Mouse (Mus musculus) spleen, adult 2 months (tissue): ENCODE results near the gene Rab19. TPM values are rescaled to one million over a fixed set of nuclear protein-coding genes. Genes with fewer than 3 reads are reported as not detected.

Experiments
- DNase-seq, 2 experiments: peaks; one replicate each; pipeline versions ENCODE4 v3.0.0 to v3.0.0-alpha.2; 2012 to 2021; ENCODE audit warnings: low spot score in 2 of 2, low read depth in 1 of 2
- H3K27ac ChIP-seq: fragments of 200-500 bp; 2 replicates; pipeline ENCODE4 v1.5.1; 2012; ENCODE audit warnings: low read length, inconsistent platforms; ENCODE audit not compliant: insufficient read depth
- H3K27me3 ChIP-seq: fragments of 200-500 bp; 2 replicates; pipeline ENCODE4 v1.6.1; 2012; ENCODE audit warnings: mild to moderate bottlenecking, moderate library complexity, low read length, inconsistent platforms; ENCODE audit not compliant: control insufficient read depth, insufficient read depth
- H3K36me3 ChIP-seq: fragments of 200-500 bp; 2 replicates; pipeline ENCODE4 v1.6.1; 2012; ENCODE audit warnings: mild to moderate bottlenecking, low read length, inconsistent platforms; ENCODE audit not compliant: control insufficient read depth, insufficient read depth
- H3K4me1 ChIP-seq: fragments of 200-500 bp; 2 replicates; pipeline ENCODE4 v1.6.1; 2011; ENCODE audit warnings: inconsistent platforms; ENCODE audit not compliant: control insufficient read depth, insufficient read depth, insufficient read length
- H3K4me3 ChIP-seq: fragments of 200-500 bp; 2 replicates; pipeline ENCODE4 v1.5.1; 2011; ENCODE audit warnings: mild to moderate bottlenecking, inconsistent platforms; ENCODE audit not compliant: insufficient read depth, insufficient read length; ENCODE audit errors: extremely low read depth
- CTCF ChIP-seq: fragments of 200-500 bp; IDR thresholded peaks from 2 replicates; pipeline ENCODE4 v1.5.1; 2011; ENCODE audit warnings: mild to moderate bottlenecking, inconsistent platforms; ENCODE audit not compliant: insufficient read depth, insufficient read length, insufficient replicate concordance; ENCODE audit errors: extremely low read depth
- POLR2A ChIP-seq: fragments of 200-500 bp; IDR thresholded peaks from 2 replicates; pipeline ENCODE4 v1.6.1; 2011; ENCODE audit warnings: low read depth, low read length, inconsistent platforms
- WGBS: fragments of 180-500 bp; shearing (Covaris S2); methylation state at CpG from one replicate; pipeline ENCODE4 v1.1.7; 2018; 5-methylcytosine and 5-hydroxymethylcytosine counted together
- polyA plus RNA-seq: library from polyadenylated mRNA; depleted of rRNA; stranded (reverse); fragments of >200 nt; gene quantifications from 2 replicates; pipeline ENCODE4 v1.2.3, GENCODE M21; 2012

The Rab19 gene
- polyA plus RNA-seq, 1 experiment: 4.4 TPM

DNA sequence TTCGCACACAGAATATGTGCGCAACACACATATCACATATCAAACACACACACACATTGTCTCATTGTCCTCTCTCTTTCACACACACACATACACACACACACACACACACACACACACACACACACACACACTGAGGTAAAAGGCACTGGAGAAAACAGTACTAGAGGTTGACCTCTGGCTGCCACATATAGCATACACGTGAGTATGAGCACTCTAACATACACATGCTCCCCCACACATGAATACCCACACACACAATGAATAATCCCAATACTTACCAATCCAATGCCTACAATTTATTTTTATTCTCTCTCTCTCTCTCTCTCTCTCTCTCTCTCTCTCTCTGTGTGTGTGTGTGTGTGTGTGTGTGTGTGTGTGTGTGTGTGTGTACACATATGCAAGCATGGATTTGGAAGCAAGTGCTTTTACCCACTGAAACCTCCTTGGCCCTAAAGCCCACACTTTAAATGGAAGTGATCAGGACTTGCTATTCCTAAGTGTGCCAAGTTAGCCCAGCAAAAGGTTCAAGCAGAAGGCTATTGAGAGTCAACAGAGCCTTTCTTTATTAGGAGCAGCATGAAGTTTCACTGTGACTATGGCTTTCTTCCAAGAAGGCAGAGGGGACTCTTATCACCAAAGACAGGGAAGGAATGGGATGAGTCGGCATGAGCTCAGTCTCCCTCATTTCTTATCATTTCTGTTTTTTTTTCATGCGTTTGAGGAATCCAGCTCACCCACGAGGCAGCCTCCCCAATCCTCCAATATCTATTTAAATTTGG, 48.2 kb downstream of the Rab19 start:
- no peak for DNase-seq
- TF ChIP-seq POLR2A: no peak
- no peak for TF ChIP-seq CTCF
- Histone ChIP-seq H3K27me3 (no peaks in the 10 kb centered on the region), H3K4me3 (no peak overlapping the region), H3K36me3 (no peaks in the 10 kb centered on the region), H3K4me1 (no peaks in the 10 kb centered on the region), H3K27ac (no peak overlapping the region; the same call in 1 of the 2 replicates)
- whole genome bisulfite sequencing: 79% methylated on average over 6 of the region's 6 CpGs

DNA sequence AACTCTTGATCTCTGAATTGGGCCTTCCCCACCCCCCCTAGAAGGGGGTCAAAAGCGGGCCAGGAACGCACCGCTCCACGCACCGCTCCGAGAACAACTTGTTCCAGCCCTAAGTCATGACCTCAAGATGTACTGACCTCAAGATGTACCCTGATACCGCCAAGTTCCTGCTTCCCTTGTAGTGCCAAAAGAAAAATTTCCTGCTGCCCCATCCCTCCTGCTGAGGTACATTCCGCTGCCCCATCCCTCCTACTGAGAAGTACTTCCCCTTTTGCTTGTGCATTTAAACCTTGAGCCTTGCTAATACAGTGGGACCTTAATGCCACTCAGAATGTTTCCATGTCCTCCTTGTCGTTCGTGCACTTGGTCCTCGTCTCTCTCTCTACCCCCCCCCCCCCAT, 49.7 kb downstream of the Rab19 start:
- no peaks in the 10 kb centered on the region for H3K36me3 ChIP-seq
- TF ChIP-seq CTCF (no peak), POLR2A (no peak)
- no peak for DNase-seq
- no peaks in the 10 kb centered on the region for H3K4me1 ChIP-seq
- 59% methylated on average over 11 of the region's 11 CpGs for WGBS
- no peak overlapping the region for H3K4me3 ChIP-seq
- no peak overlapping the region for H3K27ac ChIP-seq
- no peaks in the 10 kb centered on the region for H3K27me3 ChIP-seq

DNA sequence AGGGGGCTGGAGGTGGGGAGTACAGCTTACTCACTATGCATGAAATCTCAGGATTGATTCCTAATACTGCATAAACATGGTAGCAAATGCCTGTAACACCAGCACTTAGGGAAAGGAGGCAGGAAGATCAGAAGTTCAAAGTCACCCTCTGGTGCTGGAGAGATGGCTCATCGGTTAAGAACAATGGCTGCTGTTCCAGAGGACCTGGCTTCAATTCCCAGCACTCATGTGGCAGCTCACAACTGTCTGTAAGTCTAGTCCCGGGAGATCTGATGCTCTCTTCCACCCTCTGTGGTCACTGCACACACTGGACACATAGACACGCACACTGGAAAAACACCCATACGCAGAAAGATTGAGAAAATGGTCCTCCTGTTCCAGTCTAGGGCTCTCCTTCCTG, 52.2 kb downstream of the Rab19 start:
- 91% methylated on average over 4 of the region's 4 CpGs for WGBS
- DNase-seq: no peak
- Histone ChIP-seq H3K4me1 (no peaks in the 10 kb centered on the region), H3K27me3 (no peaks in the 10 kb centered on the region), H3K36me3 (no peaks in the 10 kb centered on the region), H3K4me3 (no peak overlapping the region), H3K27ac (no peak overlapping the region)
- TF ChIP-seq POLR2A: no peak

DNA sequence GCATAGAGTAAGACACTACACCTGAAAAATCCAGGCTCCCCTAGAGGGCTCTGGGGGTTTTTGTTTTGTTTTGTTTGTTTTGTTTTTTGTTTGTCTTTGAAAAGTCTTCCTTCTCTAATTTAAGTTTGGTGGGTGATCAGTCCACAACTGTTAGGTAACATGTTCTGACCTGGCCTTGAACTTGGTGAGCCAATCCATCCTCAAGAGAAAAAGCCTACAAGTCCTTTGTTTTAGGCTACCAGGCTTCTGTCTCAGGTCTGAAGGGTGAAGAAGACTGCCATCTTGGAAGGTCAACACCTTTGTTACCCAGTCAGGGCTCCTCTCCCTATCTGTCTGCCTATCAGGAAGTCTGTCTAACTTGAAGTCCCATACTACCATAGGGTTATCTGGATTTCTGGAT, 52.7 kb downstream of the Rab19 start:
- Histone ChIP-seq H3K27me3 (no peaks in the 10 kb centered on the region), H3K27ac (no peak overlapping the region), H3K4me1 (no peaks in the 10 kb centered on the region), H3K36me3 (no peaks in the 10 kb centered on the region), H3K4me3 (no peak overlapping the region)
- DNase-seq: no peak
- TF ChIP-seq POLR2A: no peak
- TF ChIP-seq CTCF: no peak

DNA sequence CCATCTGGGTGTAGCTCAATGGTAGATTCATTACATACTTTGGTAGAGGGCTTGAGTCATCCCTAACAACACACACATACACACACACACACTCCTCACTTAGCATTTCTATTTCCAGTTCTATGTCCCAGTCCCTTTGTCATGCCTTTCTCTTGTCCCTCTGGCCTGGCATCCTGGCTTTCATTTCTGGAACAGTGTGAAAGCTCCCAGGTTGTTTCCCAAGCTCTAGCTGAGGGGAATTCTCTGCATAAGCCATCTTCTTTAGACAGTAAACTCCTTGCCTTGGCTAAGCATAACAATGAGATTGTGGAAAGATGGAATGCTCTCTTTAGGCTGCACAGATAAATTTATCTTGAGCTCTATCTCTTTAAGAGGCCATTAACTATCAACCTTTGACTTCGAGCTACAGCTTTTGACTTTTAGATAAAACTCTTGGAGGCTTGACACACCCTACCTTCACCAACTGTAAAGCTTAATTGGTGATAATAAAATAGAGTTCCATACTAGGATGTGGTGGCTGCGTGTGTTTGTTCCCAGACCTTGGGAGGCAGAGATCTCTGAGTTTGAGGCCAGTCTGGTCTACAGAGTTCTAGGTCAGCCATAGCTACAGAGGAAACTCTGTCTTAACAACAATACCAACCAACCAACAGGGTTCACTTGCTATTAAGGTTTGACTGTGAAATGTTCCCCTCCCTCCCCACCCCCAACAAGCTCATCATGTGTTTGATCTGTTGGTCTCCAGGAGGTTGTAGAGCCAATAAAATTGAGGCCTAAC, 53.3 kb downstream of the Rab19 start:
- no peak overlapping the region for H3K27ac ChIP-seq
- no peaks in the 10 kb centered on the region for H3K36me3 ChIP-seq
- H3K4me1 ChIP-seq: no peaks in the 10 kb centered on the region
- WGBS: 82% methylated on average over 2 of the region's 2 CpGs
- no peak overlapping the region for H3K4me3 ChIP-seq
- DNase-seq: no peak
- TF ChIP-seq POLR2A (no peak), CTCF (no peak)
- no peaks in the 10 kb centered on the region for H3K27me3 ChIP-seq

DNA sequence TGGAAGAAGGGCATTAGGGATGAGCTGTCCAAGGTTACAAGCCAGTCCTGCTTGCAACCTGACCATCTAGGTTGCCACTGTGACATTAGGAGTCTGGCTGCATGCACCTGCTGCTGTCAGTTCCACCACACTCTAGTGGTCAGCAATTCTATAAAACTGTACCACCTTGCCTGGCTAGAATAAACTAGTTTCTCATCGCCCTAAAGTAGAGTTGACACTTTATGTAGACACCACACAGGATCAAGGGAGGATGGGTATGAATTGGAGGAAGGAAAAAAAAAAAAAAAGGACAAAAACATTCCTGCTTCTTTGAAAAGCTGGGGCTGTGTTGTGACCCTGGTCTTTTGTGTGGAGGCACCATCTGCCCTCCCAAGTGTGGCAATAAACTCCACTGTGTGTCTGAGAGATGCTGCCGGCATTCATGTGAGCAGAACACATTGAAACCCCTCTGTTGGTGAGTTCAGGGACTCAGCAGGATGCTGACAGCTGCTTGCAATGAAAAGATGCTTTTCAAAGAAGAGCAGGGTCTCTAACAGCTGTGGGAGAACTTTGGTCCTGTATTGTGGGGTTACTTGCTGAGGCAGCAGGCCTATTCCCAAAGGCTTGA, 54.0 kb downstream of the Rab19 start:
- no peak for TF ChIP-seq POLR2A
- no peak for TF ChIP-seq CTCF
- H3K27me3 ChIP-seq: no peaks in the 10 kb centered on the region
- no peaks in the 10 kb centered on the region for H3K36me3 ChIP-seq
- DNase-seq: no peak
- no peaks in the 10 kb centered on the region for H3K4me1 ChIP-seq
- no peak overlapping the region for H3K27ac ChIP-seq
- no peak overlapping the region for H3K4me3 ChIP-seq
- WGBS: 89% methylated on average over 2 of the region's 2 CpGs
